Mouse (Mus musculus): ENCODE measurements around the gene Tnfrsf21.

The Tnfrsf21 gene

GRCm38 (mm10) chr17:43016371-43017331, at the start of gene Tnfrsf21:
TSS of gene Tnfrsf21 (plus strand) at chr17:43016555.
- DNase-seq (ENCODE audit: low read depth, low spot score) = peak; percentile 96

DNA sequence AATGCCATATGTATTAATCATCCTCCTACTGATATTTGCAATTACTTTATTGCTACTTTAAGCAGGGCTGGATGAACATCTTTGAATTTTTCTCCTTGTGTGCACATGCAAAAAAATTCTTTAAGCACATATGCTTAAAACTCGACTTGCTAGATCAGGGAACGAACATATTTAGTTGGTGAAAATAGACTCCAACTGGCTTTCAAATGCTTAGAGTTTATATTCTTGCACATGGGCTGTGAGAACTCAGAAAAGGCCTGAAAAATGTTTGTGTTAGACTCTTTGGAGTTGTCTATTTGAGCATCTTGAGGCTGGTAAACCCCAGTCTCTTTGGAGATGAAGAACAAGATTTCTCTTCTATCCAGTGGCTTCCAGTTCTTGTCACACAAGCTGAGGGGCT, 48.2 kb upstream of the Tnfrsf21 start:
- DNase-seq (ENCODE audit: low read depth, low spot score) = no peak

- no peak for DNase-seq (ENCODE audit: low read depth, low spot score)
Observed at GRCm38 (mm10) chr17:42975312-42975996, 40.9 kb upstream of the Tnfrsf21 start.

DNA sequence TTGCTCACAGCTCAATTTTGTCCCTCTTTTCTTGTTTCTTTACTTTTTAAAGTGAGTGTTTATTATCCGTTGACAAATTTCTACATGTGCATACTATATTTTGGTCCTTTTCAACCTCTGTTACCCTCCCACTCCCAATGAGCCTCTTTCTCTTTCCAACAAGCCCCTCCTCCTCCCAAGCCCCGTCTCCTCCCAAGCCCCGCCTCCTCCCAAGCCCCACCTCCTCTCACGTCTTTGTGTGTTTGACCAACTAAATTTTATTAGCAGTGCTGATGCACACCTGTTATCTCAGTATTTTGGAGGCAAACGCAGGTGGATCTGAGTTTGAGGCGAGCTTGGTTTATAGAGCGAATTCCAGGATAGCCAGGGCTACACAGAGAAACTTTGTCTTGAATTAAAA, 38.6 kb upstream of the Tnfrsf21 start:
- DNase-seq (ENCODE audit: low read depth, low spot score) = no peak

- DNase-seq (ENCODE audit: low read depth, low spot score) = peak; percentile 22
Observed at GRCm38 (mm10) chr17:42978345-42978744, 38.0 kb upstream of the Tnfrsf21 start.

DNA sequence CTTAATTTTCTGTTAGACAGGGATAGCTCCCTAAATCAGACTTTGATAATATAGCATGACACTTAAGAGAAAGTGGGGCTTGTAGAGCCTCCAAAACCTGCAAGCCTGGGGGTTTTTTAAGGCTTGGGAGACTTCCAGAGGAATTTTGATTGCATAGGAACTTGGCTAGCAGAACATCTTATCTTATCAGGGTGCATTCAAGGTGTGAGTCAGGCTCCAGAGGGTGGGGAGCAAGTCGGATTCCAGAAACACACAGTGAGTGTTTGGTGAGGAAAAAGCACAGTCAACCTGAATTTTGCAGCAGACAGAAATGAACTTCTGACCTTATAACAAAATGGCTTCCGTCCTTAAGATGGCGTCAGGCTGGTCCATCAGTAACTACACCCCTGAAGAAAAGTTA, 34.5 kb upstream of the Tnfrsf21 start:
- DNase-seq (ENCODE audit: low read depth, low spot score) = no peak

GRCm38 (mm10) chr17:42982568-42982967, 33.8 kb upstream of the Tnfrsf21 start:
- DNase-seq (ENCODE audit: low read depth, low spot score) = no peak

- peak; percentile 23 for DNase-seq (ENCODE audit: low read depth, low spot score)
Observed at GRCm38 (mm10) chr17:42985837-42986589, 30.3 kb upstream of the Tnfrsf21 start.

DNA sequence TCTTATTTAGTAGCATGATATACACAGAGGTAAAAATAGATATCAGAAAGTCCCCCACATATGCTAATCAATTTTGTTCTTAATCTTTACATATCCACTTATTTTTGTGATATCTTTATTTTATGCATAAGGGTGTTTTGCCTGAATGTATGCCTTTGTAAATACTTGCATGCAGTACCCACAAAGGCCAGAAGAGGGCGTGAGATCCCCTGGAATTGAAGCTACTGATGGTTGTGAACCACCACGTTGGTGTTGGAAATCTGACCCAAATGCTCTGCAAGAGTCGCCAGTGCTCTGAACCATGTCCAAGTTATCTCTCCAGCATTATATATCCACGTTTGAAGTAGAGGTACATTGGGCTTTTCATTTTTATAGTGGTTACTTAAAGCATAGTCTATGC, 28.7 kb upstream of the Tnfrsf21 start:
- DNase-seq (ENCODE audit: low read depth, low spot score) = peak; percentile 39

GRCm38 (mm10) chr17:42989981-42990380, 26.4 kb upstream of the Tnfrsf21 start:
- no peak for DNase-seq (ENCODE audit: low read depth, low spot score)

DNA sequence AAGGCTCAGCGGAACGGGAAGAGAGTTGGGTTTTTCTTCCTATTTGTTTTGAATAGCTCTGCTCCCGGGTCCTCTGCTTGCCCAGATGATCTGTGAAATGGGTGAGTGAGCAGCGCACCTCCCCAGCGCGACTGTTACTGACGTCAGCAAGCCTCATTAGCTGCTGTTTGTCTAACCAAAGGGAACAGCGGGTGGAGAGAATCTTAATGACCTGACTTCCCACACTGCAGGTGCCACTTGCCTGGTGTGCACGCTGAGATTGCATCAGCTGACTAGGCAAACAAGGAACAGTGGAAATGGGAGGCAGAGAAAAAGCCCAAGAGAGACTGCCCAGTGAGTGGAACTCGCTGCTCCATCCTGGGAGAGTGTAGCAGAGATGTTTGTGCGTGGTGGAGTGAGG, 25.2 kb upstream of the Tnfrsf21 start:
- no peak for DNase-seq (ENCODE audit: low read depth, low spot score)

DNA sequence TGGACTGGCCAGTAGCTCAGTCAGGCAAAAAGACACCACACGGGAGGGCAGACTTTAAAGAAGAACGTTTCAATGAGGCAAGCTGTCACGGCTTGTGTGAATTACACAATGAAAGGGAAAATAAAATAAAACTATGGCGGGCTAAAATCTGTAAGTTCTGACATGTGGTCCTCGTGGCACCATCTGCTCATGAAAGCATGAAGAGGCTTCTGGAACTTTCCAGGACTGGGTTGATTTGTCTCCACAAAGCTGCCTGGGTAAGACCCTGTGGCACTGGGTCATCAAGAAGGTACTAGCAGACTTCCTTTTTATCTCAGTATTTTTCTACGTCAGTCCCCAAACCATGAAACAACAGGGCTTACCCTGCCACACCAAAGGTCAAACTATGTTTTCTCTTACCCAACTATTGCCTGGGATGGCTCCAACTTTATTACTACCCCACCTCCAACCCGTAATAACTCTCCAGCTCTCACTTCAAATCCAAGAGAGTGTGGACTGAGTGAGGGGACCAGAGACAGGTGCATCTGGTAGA, 16.8 kb upstream of the Tnfrsf21 start:
- no peak for DNase-seq (ENCODE audit: low read depth, low spot score)

DNA sequence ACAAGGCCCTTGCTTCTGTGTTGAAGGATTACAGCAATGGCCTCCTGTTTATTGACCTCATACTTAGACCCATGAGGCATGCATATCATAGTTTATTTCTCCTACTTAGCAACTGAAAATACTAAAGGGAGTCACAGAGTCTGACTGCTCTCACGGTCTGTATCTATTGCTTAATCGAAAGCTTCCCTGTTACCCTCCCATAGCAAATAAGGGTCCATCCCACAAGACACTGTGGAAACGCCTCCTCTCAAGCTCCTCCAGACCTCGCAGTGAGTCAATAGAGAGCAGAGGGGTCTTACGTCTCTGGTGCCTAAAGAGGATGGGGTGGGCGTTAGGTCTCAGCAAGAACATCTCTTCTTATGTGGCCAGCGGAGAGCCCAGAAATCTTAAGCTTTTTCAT, 15.8 kb upstream of the Tnfrsf21 start:
- DNase-seq (ENCODE audit: low read depth, low spot score) = no peak

- peak; percentile 81 for DNase-seq (ENCODE audit: low read depth, low spot score)
Observed at GRCm38 (mm10) chr17:43012718-43013117, 3.6 kb upstream of the Tnfrsf21 start.

- DNase-seq (ENCODE audit: low read depth, low spot score) = peak; percentile 63
Observed at GRCm38 (mm10) chr17:43017341-43018052, 1.1 kb downstream of the Tnfrsf21 start.

- DNase-seq (ENCODE audit: low read depth, low spot score) = peak; percentile 27
Observed at GRCm38 (mm10) chr17:43018071-43018470, 1.7 kb downstream of the Tnfrsf21 start.

DNA sequence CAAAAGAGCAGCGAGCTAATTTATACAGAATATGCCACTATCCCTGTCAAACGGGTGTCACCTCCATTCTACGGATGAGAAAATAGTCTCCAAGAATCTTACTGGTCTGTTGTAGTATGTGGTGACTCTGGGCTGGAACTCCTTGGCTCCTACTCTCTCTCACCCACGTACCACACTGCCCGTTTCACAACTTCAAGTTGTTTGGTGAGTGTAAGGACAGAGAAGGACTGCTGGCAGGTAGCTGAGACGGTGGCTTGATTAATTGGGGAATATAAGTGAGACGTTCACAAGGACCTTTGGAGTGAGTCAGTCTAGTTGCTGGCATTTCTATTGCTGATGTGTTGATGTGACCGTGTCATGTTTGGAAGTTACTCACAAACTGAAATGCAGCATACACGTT, 3.3 kb downstream of the Tnfrsf21 start:
- DNase-seq (ENCODE audit: low read depth, low spot score) = no peak

DNA sequence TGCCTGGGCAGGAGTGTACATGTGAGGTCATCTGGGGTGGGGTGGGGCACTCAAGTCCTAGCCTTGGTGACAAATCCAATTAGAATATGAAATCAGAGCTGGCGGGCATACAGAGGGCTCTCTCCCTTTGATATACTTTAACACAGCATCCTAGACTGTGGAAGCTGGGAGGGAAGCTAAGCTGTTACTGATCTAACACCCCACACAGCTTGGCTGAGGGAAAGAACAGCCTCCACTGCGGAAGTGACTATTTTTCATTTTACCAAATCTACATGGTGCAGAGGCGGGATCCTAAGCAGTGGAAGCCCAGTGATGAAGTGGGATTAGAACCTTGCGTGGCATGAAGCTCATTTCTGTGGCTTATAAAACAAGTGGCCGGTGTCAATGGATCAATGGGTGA, 4.7 kb downstream of the Tnfrsf21 start:
- no peak for DNase-seq (ENCODE audit: low read depth, low spot score)

DNA sequence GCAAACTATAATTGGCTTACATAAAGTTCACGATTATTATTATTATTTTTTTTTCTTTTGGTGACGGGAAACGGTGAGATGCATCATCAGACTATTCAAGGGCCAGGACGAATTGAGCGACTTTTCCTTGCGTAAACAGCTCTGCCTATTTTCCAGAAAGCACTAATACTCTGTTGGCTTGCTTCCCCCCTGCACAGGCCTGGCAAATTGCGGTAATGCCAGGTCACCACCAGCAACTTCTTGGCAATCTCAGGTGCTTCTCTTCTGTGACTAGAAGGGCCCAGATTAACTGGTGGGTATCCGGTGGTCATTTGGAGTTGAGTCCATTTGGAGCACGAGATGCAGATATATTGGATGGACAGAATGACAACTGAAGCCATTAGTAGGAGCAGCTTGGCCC, 5.7 kb downstream of the Tnfrsf21 start:
- no peak for DNase-seq (ENCODE audit: low read depth, low spot score)

GRCm38 (mm10) chr17:43023637-43024217, 7.4 kb downstream of the Tnfrsf21 start:
- no peak for DNase-seq (ENCODE audit: low read depth, low spot score)

- no peak for DNase-seq (ENCODE audit: low read depth, low spot score)
Observed at GRCm38 (mm10) chr17:43024531-43024930, 8.2 kb downstream of the Tnfrsf21 start.

All from mesoderm, embryonic 11.5 days (tissue).